Mouse (Mus musculus) bone marrow, adult 2 months (tissue): ENCODE results near the gene Antxr1.

Experiments
- CTCF ChIP-seq: fragments of 200-500 bp; IDR thresholded peaks from 2 replicates; pipeline ENCODE4 v1.5.1; 2011; ENCODE audit warnings: low read length, control low read depth; ENCODE audit not compliant: control insufficient read depth, insufficient read depth
- POLR2A ChIP-seq: fragments of 200-500 bp; IDR thresholded peaks from 2 replicates; pipeline ENCODE4 v1.6.1; 2011; ENCODE audit warnings: low read depth, mild to moderate bottlenecking, control low read depth, low read length, borderline replicate concordance; ENCODE audit not compliant: control insufficient read depth

GRCm38 (mm10) chr6:87354441-87354840, 18.8 kb upstream of the Antxr1 start:
- TF ChIP-seq CTCF (no peak), POLR2A (no peak)
